Mouse (Mus musculus): ENCODE results near the gene Mttp. TPM values are rescaled to one million over a fixed set of nuclear protein-coding genes. Genes with fewer than 3 reads are reported as not detected.
A peak's percentile ranks its signal among the peaks of the same experiment; 100 is the strongest.
"Not testable (repeated sequence)": the region's sequence is repeated elsewhere in the genome, so short reads cannot be mapped to it uniquely, and the experiment has no call there.

Mttp gene
- polyA plus RNA-seq, 1 experiment, result 6.2 TPM

DNA sequence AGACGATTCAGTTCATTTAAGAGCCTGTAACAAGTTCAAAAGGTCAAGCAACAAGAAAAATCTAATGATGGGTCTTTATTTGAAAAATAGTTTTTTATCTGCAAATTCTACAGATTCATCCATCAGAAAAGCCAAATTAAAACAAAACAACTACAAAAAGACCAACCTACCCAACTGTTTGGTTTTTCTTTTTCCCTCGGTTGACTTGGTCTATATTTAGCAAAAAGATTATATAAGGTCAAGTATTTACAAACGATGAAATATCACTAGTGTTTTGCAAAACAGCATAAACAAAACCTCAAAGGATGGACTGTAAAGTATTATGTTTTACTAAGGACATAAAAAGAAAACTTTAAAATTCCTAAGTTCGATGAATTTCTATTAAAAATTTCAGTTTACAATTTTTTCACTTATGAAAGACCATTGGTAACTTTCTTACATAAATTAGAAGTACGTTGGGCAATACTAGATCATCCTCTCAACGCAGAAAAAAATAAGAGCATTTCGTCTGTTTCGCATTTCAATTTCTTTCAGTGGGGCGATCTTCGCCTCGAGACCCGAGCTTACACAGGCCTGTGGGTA lies 1.9 kb downstream of the Mttp start:
- TF ChIP-seq CTCF (IDR thresholded peaks at IDR 0.05; ENCODE audit: low read depth, low read length) (no peak), EP300 (IDR thresholded peaks at IDR 0.05; ENCODE audit: insufficient read depth, low read depth, low read length) (no peak), POLR2A (IDR thresholded peaks at IDR 0.05; ENCODE audit: insufficient read depth, low read length) (no peak)
- no peaks in the 10 kb centered on the region for H3K36me3 ChIP-seq (ENCODE audit: control insufficient read depth, insufficient read depth, low read length, poor library complexity, severe bottlenecking)
- peak overlapping the region; percentile 69 for H3K27ac ChIP-seq (ENCODE audit: insufficient read depth, low read length)
- H3K4me3 ChIP-seq (ENCODE audit: low read depth, low read length), result peak overlapping the region; percentile 83
- H3K9me3 ChIP-seq (replicated peaks; ENCODE audit: control insufficient read depth, insufficient read depth, low read length, poor library complexity, severe bottlenecking), result no peaks in the 10 kb centered on the region
- no peaks in the 10 kb centered on the region for H3K4me1 ChIP-seq (ENCODE audit: control insufficient read depth, insufficient read depth, low read length)
- no peaks in the 10 kb centered on the region for H3K27me3 ChIP-seq (ENCODE audit: control insufficient read depth, insufficient read depth, low read length, poor library complexity, severe bottlenecking)
- peak overlapping the region; percentile 90 for H3K9ac ChIP-seq (ENCODE audit: low read depth, poor library complexity, severe bottlenecking)

DNA sequence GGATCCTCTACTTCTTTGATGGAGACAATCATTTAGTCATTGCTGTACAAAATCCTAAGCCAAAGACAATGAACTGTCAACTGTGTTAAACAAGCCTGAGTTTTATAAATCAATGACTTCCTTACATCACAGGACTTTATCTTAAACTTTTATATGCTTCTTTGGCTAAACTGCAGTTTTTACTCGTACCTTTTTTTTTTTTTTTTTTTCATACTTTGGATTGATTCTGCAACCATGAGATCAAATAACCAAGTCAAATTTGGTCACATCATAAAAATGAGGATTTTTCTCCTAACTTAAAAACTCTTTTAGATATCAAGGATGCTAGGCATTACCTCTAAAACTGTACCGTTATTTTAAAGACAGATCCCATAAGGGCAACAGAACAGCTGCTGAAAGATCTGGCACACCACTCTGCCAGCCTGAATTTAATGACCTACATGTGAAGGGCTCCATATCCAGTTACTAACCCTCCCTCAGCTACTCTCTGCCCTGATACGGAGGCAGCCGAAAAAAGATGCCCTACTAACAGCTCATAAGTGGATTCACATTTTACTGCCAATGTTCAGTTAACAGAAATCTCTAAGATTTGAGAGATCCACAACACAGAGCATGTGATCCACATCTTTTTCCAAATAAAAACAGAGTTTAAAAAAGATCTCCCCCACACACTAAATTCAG lies 2.6 kb downstream of the Mttp start:
- H3K4me3 ChIP-seq (ENCODE audit: low read depth, low read length), result peak overlapping the region; percentile 40
- H3K27me3 ChIP-seq (ENCODE audit: control insufficient read depth, insufficient read depth, low read length, poor library complexity, severe bottlenecking), result no peaks in the 10 kb centered on the region
- no peak overlapping the region for H3K27ac ChIP-seq (ENCODE audit: insufficient read depth, low read length)
- no peak for TF ChIP-seq EP300 (IDR thresholded peaks at IDR 0.05; ENCODE audit: insufficient read depth, low read depth, low read length)
- no peak for TF ChIP-seq POLR2A (IDR thresholded peaks at IDR 0.05; ENCODE audit: insufficient read depth, low read length)
- TF ChIP-seq CTCF (IDR thresholded peaks at IDR 0.05; ENCODE audit: low read depth, low read length), result no peak
- H3K4me1 ChIP-seq (ENCODE audit: control insufficient read depth, insufficient read depth, low read length), result no peaks in the 10 kb centered on the region
- peak overlapping the region; percentile 47; the same call in 1 of the 2 replicates for H3K9ac ChIP-seq (ENCODE audit: low read depth, poor library complexity, severe bottlenecking)
- no peaks in the 10 kb centered on the region for H3K36me3 ChIP-seq (ENCODE audit: control insufficient read depth, insufficient read depth, low read length, poor library complexity, severe bottlenecking)
- no peaks in the 10 kb centered on the region for H3K9me3 ChIP-seq (replicated peaks; ENCODE audit: control insufficient read depth, insufficient read depth, low read length, poor library complexity, severe bottlenecking)

DNA sequence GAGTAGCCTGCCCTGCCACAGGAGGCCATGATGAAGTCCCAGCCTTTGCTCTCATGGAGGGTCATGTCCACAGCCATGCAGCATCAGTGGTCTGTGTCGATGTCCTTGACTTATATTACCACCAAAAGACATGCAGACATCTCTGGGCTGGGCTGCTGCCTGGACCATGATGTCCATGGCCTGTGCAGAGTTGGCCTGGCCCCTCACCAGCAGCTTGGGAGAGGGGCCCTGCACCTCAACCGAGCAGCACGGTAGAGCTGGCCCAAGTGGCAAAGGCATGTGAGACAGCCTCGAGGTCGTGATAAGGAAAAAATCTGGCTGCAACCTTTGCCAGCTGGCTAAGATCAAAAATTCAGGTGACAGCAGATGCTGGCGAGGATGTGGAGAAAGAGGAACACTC lies 5.1 kb downstream of the Mttp start:
- no peak overlapping the region for H3K4me3 ChIP-seq (ENCODE audit: low read depth, low read length)
- H3K27ac ChIP-seq (ENCODE audit: insufficient read depth, low read length), result no peak overlapping the region
- no peaks in the 10 kb centered on the region for H3K9me3 ChIP-seq (replicated peaks; ENCODE audit: control insufficient read depth, insufficient read depth, low read length, poor library complexity, severe bottlenecking)
- TF ChIP-seq POLR2A (IDR thresholded peaks at IDR 0.05; ENCODE audit: insufficient read depth, low read length) (no peak), CTCF (IDR thresholded peaks at IDR 0.05; ENCODE audit: low read depth, low read length) (no peak), EP300 (IDR thresholded peaks at IDR 0.05; ENCODE audit: insufficient read depth, low read depth, low read length) (no peak)
- no peaks in the 10 kb centered on the region for H3K27me3 ChIP-seq (ENCODE audit: control insufficient read depth, insufficient read depth, low read length, poor library complexity, severe bottlenecking)
- H3K36me3 ChIP-seq (ENCODE audit: control insufficient read depth, insufficient read depth, low read length, poor library complexity, severe bottlenecking), result no peaks in the 10 kb centered on the region
- H3K9ac ChIP-seq (ENCODE audit: low read depth, poor library complexity, severe bottlenecking), result no peak overlapping the region
- H3K4me1 ChIP-seq (ENCODE audit: control insufficient read depth, insufficient read depth, low read length), result no peaks in the 10 kb centered on the region

DNA sequence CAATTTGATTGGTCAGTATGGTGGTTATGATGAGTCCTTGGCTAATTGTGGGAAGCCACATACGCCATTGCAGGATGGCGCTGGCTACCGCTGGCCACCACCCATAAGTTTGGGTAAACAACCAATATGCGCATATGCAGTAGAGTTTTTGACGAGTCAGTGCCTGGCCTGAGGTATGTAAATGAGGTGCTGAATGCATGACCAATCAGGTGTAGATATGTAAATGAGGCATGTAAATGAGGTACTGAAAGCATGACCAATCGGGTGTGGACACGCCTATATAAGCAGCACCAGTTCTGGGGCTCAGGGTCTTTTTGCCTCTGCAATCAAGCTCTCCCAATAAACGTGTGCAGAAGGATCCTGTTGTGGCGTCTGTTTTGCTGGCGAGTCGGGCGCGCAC lies 6.6 kb downstream of the Mttp start:
- not testable (repeated sequence) for H3K27me3 ChIP-seq (ENCODE audit: control insufficient read depth, insufficient read depth, low read length, poor library complexity, severe bottlenecking); H3K27ac ChIP-seq (ENCODE audit: insufficient read depth, low read length); H3K36me3 ChIP-seq (ENCODE audit: control insufficient read depth, insufficient read depth, low read length, poor library complexity, severe bottlenecking); H3K4me3 ChIP-seq (ENCODE audit: low read depth, low read length); H3K9ac ChIP-seq (ENCODE audit: low read depth, poor library complexity, severe bottlenecking); H3K4me1 ChIP-seq (ENCODE audit: control insufficient read depth, insufficient read depth, low read length); H3K9me3 ChIP-seq (replicated peaks; ENCODE audit: control insufficient read depth, insufficient read depth, low read length, poor library complexity, severe bottlenecking)

DNA sequence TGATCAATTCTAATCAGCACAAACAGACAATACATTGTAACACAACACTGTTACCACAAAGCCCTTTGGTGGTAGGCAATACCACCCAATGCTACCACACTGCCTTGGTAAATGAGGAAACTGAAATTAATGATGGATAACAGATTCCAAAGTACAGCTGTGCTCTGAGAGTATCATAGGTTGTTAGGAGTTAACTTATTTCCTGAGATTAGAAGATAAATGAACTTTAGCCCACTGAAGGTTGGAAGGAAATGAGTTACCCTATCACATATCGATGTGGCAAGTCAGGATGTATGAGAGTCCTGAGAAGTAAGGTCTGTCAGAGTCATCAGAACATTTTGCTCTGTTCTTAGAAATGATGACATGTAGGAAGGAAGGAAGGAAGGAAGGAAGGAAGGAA lies 10.2 kb downstream of the Mttp start:
- Histone ChIP-seq H3K9ac (ENCODE audit: low read depth, poor library complexity, severe bottlenecking) (no peak overlapping the region), H3K4me3 (ENCODE audit: low read depth, low read length) (no peak overlapping the region), H3K27ac (ENCODE audit: insufficient read depth, low read length) (no peak overlapping the region), H3K27me3 (ENCODE audit: control insufficient read depth, insufficient read depth, low read length, poor library complexity, severe bottlenecking) (no peaks in the 10 kb centered on the region), H3K36me3 (ENCODE audit: control insufficient read depth, insufficient read depth, low read length, poor library complexity, severe bottlenecking) (no peaks in the 10 kb centered on the region), H3K9me3 (replicated peaks; ENCODE audit: control insufficient read depth, insufficient read depth, low read length, poor library complexity, severe bottlenecking) (no peaks in the 10 kb centered on the region), H3K4me1 (ENCODE audit: control insufficient read depth, insufficient read depth, low read length) (no peaks in the 10 kb centered on the region)
- TF ChIP-seq CTCF (IDR thresholded peaks at IDR 0.05; ENCODE audit: low read depth, low read length) (no peak), EP300 (IDR thresholded peaks at IDR 0.05; ENCODE audit: insufficient read depth, low read depth, low read length) (no peak), POLR2A (IDR thresholded peaks at IDR 0.05; ENCODE audit: insufficient read depth, low read length) (no peak)

DNA sequence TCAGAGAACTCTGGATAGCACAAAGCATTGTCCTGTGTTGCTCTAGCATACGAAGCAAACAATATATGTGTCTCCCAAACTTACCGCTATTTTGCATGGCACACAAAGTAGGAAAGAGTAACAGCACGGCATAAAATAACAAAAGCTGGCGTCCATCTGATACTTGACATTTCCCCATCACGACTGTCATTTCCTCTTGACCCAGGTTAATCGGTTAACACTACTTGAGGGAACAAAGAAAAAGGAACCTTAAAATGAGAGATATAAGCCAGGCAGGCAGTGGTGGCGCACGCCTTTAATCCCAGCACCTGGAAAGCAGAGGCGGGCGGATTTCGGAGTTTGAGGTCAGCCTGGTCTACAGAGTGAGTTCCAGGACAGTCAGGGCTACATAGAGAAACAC lies 10.9 kb downstream of the Mttp start:
- H3K4me1 ChIP-seq (ENCODE audit: control insufficient read depth, insufficient read depth, low read length), result no peaks in the 10 kb centered on the region
- no peaks in the 10 kb centered on the region for H3K36me3 ChIP-seq (ENCODE audit: control insufficient read depth, insufficient read depth, low read length, poor library complexity, severe bottlenecking)
- TF ChIP-seq POLR2A (IDR thresholded peaks at IDR 0.05; ENCODE audit: insufficient read depth, low read length) (no peak), EP300 (IDR thresholded peaks at IDR 0.05; ENCODE audit: insufficient read depth, low read depth, low read length) (no peak), CTCF (IDR thresholded peaks at IDR 0.05; ENCODE audit: low read depth, low read length) (no peak)
- H3K9ac ChIP-seq (ENCODE audit: low read depth, poor library complexity, severe bottlenecking), result no peak overlapping the region
- H3K4me3 ChIP-seq (ENCODE audit: low read depth, low read length), result no peak overlapping the region
- no peaks in the 10 kb centered on the region for H3K9me3 ChIP-seq (replicated peaks; ENCODE audit: control insufficient read depth, insufficient read depth, low read length, poor library complexity, severe bottlenecking)
- H3K27ac ChIP-seq (ENCODE audit: insufficient read depth, low read length), result no peak overlapping the region
- H3K27me3 ChIP-seq (ENCODE audit: control insufficient read depth, insufficient read depth, low read length, poor library complexity, severe bottlenecking), result no peaks in the 10 kb centered on the region
